Mouse (Mus musculus): ENCODE results near the gene Lrrfip1. TPM values are rescaled to one million over a fixed set of nuclear protein-coding genes. Genes with fewer than 3 reads are reported as not detected.

Lrrfip1 gene
- total RNA-seq, 1 experiment: 31.5 TPM

DNA sequence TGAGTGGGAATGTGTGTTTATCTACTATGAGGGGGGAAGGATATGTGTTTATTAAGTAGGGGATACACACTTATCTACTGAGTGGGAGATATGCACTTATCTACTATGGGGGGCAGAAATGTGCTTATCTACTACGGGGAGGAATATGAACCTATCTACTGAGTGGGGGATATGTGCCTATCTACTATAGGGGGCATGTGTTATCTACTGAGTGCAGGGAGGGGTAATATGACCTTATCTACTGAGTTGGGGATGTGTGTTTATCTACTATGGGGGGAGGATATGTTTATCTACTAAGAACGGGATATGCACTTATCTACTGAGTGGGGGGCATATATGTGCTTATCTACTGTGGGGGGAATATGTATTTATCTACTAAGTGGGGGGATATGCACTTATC is 20.8 kb downstream of the Lrrfip1 start:
- no peak for DNase-seq (ENCODE audit: low read depth, low spot score)
- in situ Hi-C loops (cut with MboI; ENCODE audit: low sequenced_read_pairs in 2 of 2, unreplicated experiment in 2 of 2): no loop called here
- Histone ChIP-seq H3K9ac (ENCODE audit: insufficient read depth, low read depth, low read length, poor library complexity, severe bottlenecking) (no peak overlapping the region), H3K4me1 (ENCODE audit: control insufficient read depth in 2 of 2, insufficient read depth in 2 of 2, low read length in 2 of 2, poor library complexity in 1 of 2) (0 out of 4 replicates have a peak, but pooled peaks cover 0 to 2% of the 10 kb centered on the region in 2 experiments), H3K27ac (ENCODE audit: insufficient read depth, low read depth, low read length, poor library complexity, severe bottlenecking) (no peak overlapping the region), H3K9me3 (ENCODE audit: control insufficient read depth, insufficient read depth, low read depth, low read length) (no peaks in the 10 kb centered on the region), H3K36me3 (ENCODE audit: control insufficient read depth, insufficient read depth, low read length, poor library complexity, severe bottlenecking) (no peaks in the 10 kb centered on the region), H3K4me3 (ENCODE audit: insufficient read depth in 1 of 2, low read depth in 1 of 2, low read length in 2 of 2, poor library complexity in 1 of 2, severe bottlenecking in 1 of 2) (no peak overlapping the region)
- no peak for TF ChIP-seq MAFK (IDR thresholded peaks at IDR 0.05; ENCODE audit: insufficient read depth, low read depth, low read length)
- TF ChIP-seq ZC3H11A (IDR thresholded peaks at IDR 0.05; ENCODE audit: borderline replicate concordance, low read depth, low read length): no peak
- no peak for TF ChIP-seq CHD2 (IDR thresholded peaks at IDR 0.05; ENCODE audit: low read depth, low read length)
- no peak for TF ChIP-seq ZNF384 (IDR thresholded peaks at IDR 0.05; ENCODE audit: low read depth, low read length)
- no peak for TF ChIP-seq HCFC1 (IDR thresholded peaks at IDR 0.05; ENCODE audit: borderline replicate concordance, insufficient read depth, low read length)

DNA sequence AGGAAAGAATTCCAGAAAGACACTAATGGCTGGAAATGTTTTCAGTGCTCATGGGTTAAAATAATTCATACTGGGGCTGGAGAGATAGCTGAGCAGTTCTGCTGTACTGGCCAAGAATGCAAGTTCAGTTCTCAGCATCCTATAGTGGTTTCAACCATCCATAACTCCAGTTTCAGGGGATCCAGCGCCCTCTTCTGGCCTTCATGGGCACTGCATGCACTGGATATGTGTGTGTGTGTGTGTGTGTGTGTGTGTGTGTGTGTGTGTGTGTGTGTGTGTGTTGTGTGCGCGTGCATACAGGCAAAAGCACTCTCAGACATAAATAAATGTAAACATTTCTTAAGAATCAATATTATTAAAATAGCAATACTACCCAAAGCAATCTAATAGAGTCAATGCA is 22.8 kb downstream of the Lrrfip1 start:
- 0 out of 4 replicates have a peak, but pooled peaks cover 0 to 2% of the 10 kb centered on the region in 2 experiments for H3K4me1 ChIP-seq (ENCODE audit: control insufficient read depth in 2 of 2, insufficient read depth in 2 of 2, low read length in 2 of 2, poor library complexity in 1 of 2)
- DNase-seq (ENCODE audit: low read depth, low spot score): no peak
- no peak overlapping the region for H3K9ac ChIP-seq (ENCODE audit: insufficient read depth, low read depth, low read length, poor library complexity, severe bottlenecking)
- 0 out of 2 replicates have a peak, but pooled peaks have one; percentile 7 for TF ChIP-seq ZC3H11A (IDR thresholded peaks at IDR 0.05; ENCODE audit: borderline replicate concordance, low read depth, low read length)
- no peak for TF ChIP-seq HCFC1 (IDR thresholded peaks at IDR 0.05; ENCODE audit: borderline replicate concordance, insufficient read depth, low read length)
- no peak for TF ChIP-seq MAFK (IDR thresholded peaks at IDR 0.05; ENCODE audit: insufficient read depth, low read depth, low read length)
- no peak for TF ChIP-seq ZNF384 (IDR thresholded peaks at IDR 0.05; ENCODE audit: low read depth, low read length)
- H3K9me3 ChIP-seq (ENCODE audit: control insufficient read depth, insufficient read depth, low read depth, low read length): no peaks in the 10 kb centered on the region
- H3K36me3 ChIP-seq (ENCODE audit: control insufficient read depth, insufficient read depth, low read length, poor library complexity, severe bottlenecking): no peaks in the 10 kb centered on the region
- H3K4me3 ChIP-seq (ENCODE audit: insufficient read depth in 1 of 2, low read depth in 1 of 2, low read length in 2 of 2, poor library complexity in 1 of 2, severe bottlenecking in 1 of 2): no peak overlapping the region
- in situ Hi-C loops (cut with MboI; ENCODE audit: low sequenced_read_pairs in 2 of 2, unreplicated experiment in 2 of 2): no loop called here
- H3K27ac ChIP-seq (ENCODE audit: insufficient read depth, low read depth, low read length, poor library complexity, severe bottlenecking): no peak overlapping the region

DNA sequence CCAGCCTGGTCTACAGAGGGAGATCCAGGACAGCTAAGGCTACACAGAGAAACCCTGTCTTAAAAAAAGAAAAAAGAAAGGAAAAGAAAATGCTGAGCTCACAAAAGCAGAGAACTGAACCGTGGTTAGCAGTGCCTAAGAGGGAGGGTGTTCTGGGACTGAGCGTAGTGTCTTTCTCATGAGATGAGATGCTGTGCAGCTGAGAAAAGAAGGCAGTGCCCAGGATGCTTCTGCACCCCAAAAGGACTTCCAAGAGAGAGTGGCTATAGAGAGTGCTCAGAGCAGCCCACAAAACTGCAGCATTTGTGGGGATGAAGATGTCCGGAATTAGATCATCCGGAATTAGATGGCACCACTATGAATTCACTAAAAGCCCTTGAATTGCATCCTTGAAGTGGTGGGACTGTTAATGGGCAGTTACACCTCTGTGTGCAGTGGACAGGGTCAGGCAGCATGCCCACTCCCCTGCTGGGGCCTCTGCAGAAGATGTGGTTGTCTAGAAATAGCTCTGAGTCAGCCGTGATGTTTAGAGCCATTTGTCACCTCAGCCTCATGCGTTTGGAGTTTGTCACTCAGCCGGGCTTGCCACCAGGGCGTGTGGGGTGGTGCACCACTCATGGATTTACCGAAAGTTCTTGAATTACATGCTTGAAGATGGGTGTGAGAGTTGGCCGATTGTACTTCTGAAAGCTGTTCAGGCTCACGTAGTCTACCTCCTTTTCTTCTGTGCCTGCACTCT is 23.8 kb downstream of the Lrrfip1 start:
- Histone ChIP-seq H3K9me3 (ENCODE audit: control insufficient read depth, insufficient read depth, low read depth, low read length) (no peaks in the 10 kb centered on the region), H3K9ac (ENCODE audit: insufficient read depth, low read depth, low read length, poor library complexity, severe bottlenecking) (no peak overlapping the region), H3K36me3 (ENCODE audit: control insufficient read depth, insufficient read depth, low read length, poor library complexity, severe bottlenecking) (no peaks in the 10 kb centered on the region), H3K27ac (ENCODE audit: insufficient read depth, low read depth, low read length, poor library complexity, severe bottlenecking) (no peak overlapping the region), H3K4me3 (ENCODE audit: insufficient read depth in 1 of 2, low read depth in 1 of 2, low read length in 2 of 2, poor library complexity in 1 of 2, severe bottlenecking in 1 of 2) (no peak overlapping the region), H3K4me1 (ENCODE audit: control insufficient read depth in 2 of 2, insufficient read depth in 2 of 2, low read length in 2 of 2, poor library complexity in 1 of 2) (0 out of 4 replicates have a peak, but pooled peaks cover 0 to 2% of the 10 kb centered on the region in 2 experiments)
- TF ChIP-seq MAFK (IDR thresholded peaks at IDR 0.05; ENCODE audit: insufficient read depth, low read depth, low read length) (no peak), HCFC1 (IDR thresholded peaks at IDR 0.05; ENCODE audit: borderline replicate concordance, insufficient read depth, low read length) (no peak), ZNF384 (IDR thresholded peaks at IDR 0.05; ENCODE audit: low read depth, low read length) (no peak), ZC3H11A (IDR thresholded peaks at IDR 0.05; ENCODE audit: borderline replicate concordance, low read depth, low read length) (no peak), CHD2 (IDR thresholded peaks at IDR 0.05; ENCODE audit: low read depth, low read length) (no peak)
- in situ Hi-C loops (cut with MboI; ENCODE audit: low sequenced_read_pairs in 2 of 2, unreplicated experiment in 2 of 2): no loop called here
- no peak for DNase-seq (ENCODE audit: low read depth, low spot score)

DNA sequence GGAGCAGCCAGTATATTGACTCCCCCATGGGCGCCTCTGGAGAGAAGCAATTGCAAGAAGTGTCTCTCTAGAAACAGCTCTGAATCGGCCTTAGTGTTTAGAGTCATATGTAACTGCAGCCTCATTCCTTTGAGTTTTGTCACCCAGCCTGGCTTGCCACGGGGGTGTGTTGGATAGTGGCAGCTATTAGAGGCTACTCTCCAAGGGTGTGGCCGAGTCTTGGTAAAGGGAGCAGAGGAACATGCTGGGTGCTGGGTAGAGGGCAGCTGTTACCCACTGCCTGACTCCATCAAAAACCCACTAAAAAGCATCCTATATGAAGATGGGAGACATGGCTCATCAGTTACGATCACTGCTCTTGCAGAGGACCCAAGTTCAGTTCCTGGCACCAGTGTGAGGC is 24.7 kb downstream of the Lrrfip1 start:
- Histone ChIP-seq H3K36me3 (ENCODE audit: control insufficient read depth, insufficient read depth, low read length, poor library complexity, severe bottlenecking) (no peaks in the 10 kb centered on the region), H3K4me1 (ENCODE audit: control insufficient read depth in 2 of 2, insufficient read depth in 2 of 2, low read length in 2 of 2, poor library complexity in 1 of 2) (no peaks in the 10 kb centered on the region), H3K9ac (ENCODE audit: insufficient read depth, low read depth, low read length, poor library complexity, severe bottlenecking) (no peak overlapping the region), H3K4me3 (ENCODE audit: insufficient read depth in 1 of 2, low read depth in 1 of 2, low read length in 2 of 2, poor library complexity in 1 of 2, severe bottlenecking in 1 of 2) (no peak overlapping the region), H3K27ac (ENCODE audit: insufficient read depth, low read depth, low read length, poor library complexity, severe bottlenecking) (no peak overlapping the region), H3K9me3 (ENCODE audit: control insufficient read depth, insufficient read depth, low read depth, low read length) (no peaks in the 10 kb centered on the region)
- no peak for DNase-seq (ENCODE audit: low read depth, low spot score)
- TF ChIP-seq HCFC1 (IDR thresholded peaks at IDR 0.05; ENCODE audit: borderline replicate concordance, insufficient read depth, low read length) (no peak), ZC3H11A (IDR thresholded peaks at IDR 0.05; ENCODE audit: borderline replicate concordance, low read depth, low read length) (no peak), CHD2 (IDR thresholded peaks at IDR 0.05; ENCODE audit: low read depth, low read length) (no peak), ZNF384 (IDR thresholded peaks at IDR 0.05; ENCODE audit: low read depth, low read length) (no peak), MAFK (IDR thresholded peaks at IDR 0.05; ENCODE audit: insufficient read depth, low read depth, low read length) (no peak)
- in situ Hi-C loops (cut with MboI; ENCODE audit: low sequenced_read_pairs in 2 of 2, unreplicated experiment in 2 of 2): no loop called here

Data from ES-E14 (cell line).